Mouse (Mus musculus): Measurements from ENCODE around the gene Tmem184b. TPM values are rescaled to one million over a fixed set of nuclear protein-coding genes. Genes with fewer than 3 reads are reported as not detected.

Tmem184b gene
- polyA plus RNA-seq, 1 experiment from 2014 or later: 30.0 TPM

DNA sequence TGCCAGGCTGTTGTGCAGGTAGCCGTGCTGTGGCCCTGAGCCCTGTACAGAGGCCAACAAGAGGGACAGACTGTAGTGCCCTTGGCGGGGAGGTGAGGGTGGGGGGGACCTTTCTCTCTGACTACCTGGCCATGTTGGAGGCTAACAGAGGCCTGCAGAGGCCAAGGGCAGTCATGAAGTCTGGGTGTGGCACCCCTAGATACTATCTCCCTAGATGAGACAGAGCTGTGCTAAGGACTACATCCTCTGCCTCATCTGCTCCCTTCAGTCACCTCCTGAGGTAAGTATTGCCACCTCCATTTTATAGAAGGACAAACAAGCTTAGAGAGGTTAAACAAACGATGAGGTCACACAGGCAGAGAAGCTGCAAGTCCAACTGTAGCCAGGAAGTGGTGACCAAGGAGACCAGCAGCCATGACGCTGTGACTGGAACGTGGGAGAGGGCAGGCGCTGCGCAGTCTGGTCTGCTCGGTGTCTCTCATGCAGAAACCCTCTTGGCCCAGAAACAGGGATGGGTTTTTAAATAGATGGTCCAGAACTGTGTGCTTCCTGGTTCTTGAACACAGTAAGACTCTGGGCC lies 34.4 kb downstream of the Tmem184b start:
- DNase-seq (ENCODE audit: low spot score): no peak

DNA sequence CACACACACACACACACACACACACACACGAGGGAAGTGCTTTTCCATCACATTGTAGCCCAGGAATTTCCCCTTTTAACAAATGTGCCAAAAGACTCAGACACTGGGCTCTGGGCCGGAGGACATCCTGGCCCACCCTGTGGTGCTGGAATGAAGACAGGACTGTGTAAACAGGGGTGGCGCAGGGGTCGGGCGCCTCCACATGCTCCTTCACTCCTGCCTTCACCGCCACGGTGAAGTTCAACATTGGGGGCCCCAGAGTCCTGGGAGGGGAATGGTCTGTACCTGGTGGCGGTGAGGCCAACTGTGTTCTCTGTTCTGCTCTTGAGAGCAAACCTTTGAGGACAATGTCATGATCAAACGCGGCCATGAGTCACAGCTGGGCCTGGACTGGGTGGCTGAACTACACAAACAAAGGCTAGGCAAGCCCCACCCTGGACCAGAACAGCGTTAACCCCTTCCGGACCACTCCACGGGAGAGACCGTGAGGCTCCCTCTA lies 35.0 kb downstream of the Tmem184b start:
- no peak for DNase-seq (ENCODE audit: low spot score)

DNA sequence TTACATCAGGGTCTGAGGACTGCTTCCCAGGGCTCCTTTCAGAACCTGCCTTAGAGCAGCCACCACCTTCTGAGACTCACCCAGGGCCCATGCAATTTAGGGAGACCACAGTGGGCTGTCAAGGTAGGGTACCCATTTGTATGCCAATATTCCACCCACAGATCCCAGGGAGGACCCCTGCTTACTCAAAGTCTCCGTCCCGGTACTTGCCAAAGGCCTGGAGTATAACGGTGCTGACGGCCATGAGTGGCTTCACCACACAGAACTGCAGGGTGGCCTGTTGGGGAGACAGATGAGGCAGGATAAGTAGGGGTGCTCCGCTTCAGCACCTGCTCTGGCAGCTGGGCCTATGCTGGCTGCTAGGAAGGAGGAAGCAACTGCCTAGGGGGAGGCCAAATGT lies 37.0 kb downstream of the Tmem184b start:
- DNase-seq (ENCODE audit: low spot score): no peak

DNA sequence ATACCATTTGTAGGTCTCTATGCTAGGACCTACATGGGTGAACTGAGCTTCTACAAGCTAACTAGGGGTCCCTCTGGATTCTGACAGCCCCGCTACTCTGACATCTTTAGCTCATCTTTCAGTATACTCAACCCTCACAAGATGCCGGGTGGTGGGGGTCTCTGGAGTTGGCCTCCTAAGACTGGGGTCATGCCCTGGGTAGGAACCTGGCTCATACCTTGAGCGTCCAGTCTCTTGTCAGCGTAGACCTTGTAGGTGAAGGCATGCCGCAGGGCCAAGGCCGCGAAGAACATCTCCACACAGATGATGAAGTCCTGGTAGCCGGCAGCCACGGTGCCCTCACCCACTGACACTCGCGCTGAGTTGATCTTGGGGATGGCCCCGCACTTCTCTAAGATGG lies 38.3 kb downstream of the Tmem184b start:
- no peak for DNase-seq (ENCODE audit: low spot score)

DNA sequence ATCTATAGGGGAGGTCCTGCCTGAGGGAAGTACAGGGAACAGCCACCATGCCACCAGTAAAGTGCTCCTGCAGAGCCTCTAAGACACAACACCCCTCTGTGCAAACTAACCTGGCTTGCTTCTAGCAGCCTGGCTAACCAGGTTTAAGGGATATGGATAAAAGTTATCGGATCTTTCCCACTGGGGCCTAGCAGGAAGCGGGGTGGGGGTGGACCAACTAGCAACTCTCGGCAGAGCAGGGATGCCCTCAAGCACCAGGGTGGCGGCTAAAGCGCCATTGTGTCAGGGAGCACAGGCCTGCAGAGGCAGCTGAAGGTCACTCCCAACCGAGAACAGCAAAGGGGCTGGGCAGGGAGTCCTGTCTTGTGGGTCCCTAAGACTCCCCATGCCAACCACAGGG lies 39.2 kb downstream of the Tmem184b start:
- DNase-seq (ENCODE audit: low spot score): no peak

DNA sequence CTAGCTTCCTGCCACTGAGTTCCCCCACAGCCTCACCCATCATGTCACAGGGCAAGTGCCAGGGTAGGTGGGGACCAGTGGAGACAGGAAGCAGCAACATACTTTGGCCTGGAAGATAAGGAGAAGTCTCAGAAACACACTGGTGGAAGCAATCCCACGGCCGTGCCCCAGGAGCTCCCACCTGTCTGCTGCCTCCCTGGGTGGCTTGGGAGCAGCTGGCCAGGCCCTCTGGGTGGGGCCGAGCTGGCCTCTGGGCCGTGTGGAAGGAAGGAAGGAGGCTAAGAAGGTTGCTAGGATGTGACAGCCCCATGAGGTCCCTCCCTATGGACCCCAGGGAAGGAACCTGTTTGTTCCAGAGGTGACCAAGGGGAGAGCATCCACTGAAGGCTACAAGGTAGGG lies 42.3 kb downstream of the Tmem184b start:
- DNase-seq (ENCODE audit: low spot score): no peak

DNA sequence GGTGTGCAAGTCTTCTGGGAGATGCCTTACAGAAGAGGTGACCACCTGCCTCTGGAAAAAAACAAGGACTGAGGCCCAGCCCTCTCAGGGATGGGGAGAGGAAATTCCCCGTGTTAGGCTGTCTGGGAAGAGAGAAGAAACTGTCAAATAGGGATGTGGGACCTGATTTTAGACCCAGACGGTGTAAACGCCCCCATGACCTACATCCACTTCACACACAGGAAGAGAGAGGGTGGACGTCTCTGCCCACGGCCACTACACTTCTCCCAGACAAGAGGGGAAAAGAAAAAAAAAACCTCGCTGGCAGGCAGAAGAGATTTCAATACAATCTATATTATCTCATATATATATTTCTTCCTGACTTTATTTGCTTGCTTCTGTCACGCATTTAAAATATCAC lies 43.0 kb downstream of the Tmem184b start:
- DNase-seq (ENCODE audit: low spot score): no peak

DNA sequence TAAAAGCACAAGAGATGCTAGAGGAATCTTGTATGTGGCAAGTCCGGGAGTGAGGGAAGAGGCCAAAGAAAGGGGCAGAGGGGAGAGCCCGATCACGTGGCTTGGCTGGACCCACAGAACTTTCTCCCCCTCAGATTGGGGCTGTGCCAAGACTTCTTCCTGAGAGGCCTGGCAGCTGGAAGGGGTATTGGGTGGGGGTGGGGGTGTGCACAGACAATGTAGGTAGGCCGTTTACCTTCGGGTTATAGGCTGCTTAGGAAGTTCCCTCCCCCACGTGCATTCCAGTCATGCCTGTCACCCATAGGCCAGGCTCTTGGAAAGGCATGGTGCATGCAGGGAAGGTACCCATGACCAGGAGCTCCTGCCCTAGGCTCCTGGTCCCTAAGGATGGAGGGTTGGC lies 43.4 kb downstream of the Tmem184b start:
- no peak for DNase-seq (ENCODE audit: low spot score)

DNA sequence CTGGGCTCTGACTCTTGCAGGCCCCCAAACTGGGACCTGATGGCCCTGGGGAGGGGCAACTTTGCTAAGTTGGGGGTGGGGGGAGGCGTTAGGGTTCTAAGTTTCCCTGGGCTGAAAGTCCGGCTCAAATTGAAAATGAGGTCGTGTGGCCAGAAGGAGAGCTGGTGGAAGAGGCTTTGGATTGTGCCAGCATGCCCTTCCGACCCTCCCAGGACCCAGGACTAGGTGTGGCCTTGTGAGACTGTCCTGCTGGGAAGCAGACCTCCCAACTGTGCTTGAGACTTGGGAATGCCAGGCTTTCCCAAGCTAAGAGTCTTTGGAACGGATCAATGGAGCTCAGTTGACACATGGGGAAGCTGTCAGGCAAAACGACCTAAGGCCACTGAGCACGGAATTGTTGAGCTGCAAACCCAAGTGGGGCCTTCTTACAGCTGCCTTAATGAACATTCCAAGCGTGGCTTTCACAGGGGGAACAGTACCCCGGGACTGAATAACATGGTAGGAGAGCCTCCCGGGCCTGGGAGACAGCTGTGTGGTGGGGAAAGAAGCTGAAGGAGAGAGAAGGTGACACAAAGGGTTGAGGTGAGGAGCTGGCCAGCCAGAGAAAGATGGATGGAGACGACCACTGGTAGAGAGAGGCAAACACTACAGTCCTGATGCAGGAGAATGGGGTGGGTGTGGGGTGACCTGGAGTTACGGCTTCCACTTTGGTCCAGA lies 45.2 kb downstream of the Tmem184b start:
- DNase-seq (ENCODE audit: low spot score): no peak

DNA sequence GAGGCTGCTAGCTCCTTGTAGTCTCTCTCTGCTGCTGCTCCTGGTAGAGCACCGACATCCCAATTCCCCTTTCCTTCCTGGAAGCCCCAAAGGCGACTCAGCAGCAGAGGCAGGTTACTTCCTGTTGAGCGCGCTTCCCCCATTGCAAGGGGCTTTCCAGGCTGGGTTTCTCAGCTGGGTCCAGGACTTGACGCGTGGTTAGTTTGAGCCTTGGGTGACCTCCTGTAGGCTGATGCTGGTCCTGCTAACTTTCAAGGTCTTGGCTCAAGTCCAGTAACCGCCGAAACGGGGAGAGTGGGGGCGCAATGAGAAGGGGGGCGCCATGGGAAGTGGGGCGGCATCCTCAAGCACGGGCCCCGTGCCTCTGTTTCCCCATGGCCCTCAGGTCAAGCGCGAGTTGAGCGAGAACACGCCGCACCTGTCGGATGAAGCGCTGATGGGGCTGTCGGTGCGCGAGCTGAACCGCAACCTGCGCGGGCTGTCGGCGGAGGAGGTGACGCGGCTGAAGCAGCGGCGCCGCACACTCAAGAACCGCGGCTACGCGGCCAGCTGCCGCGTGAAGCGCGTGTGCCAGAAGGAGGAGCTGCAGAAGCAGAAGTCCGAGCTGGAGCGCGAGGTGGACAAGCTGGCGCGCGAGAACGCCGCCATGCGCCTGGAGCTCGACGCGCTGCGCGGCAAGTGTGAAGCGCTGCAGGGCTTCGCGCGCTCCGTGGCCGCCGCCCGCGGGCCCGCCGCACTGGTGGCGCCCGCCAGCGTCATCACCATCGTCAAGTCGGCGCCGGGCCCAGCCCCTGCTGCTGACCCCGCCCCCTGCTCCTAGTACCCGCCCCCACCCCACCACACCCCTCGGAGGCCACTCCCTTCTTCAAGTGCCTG lies 46.1 kb downstream of the Tmem184b start:
- peak; percentile 83 for DNase-seq (ENCODE audit: low spot score)

DNA sequence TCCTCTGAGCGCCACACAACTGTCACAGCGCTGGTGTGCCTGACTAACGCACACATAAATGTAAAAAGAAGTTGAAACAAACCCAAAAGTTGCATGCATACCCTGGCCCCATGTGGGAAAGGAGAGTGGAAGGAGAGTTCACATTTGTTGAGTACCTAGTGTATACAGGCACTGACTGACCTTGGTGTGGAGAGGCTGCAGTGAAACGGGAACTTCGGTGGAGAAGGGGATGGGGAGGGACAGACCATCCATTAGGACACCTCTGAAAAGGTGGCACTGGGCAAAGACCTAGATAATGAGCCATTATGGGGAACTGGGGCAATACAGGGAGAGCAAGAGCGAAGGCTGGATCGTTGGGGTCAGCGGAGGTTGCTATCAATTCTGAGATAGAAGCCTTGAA lies 46.9 kb downstream of the Tmem184b start:
- DNase-seq (ENCODE audit: low spot score): no peak

DNA sequence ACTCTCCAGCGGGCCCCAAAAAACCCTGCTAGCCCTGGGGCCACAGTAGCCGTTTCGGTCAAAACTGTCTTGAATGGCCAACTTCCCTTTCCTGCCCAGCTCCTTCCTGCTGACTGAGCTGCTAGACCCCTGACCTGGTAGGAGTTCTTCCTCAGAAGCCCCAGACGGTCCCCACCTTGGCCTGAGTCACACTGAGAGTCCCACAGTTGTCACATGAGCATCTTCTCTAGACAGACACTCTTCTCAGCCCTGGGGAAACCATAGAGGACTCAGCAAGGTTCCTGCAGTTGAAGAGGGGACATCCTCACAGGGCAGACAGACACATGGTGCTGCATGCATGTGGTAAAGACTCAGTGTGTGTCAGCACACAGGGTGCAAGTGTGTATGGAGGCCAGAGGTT lies 48.8 kb downstream of the Tmem184b start:
- DNase-seq (ENCODE audit: low spot score): no peak

DNA sequence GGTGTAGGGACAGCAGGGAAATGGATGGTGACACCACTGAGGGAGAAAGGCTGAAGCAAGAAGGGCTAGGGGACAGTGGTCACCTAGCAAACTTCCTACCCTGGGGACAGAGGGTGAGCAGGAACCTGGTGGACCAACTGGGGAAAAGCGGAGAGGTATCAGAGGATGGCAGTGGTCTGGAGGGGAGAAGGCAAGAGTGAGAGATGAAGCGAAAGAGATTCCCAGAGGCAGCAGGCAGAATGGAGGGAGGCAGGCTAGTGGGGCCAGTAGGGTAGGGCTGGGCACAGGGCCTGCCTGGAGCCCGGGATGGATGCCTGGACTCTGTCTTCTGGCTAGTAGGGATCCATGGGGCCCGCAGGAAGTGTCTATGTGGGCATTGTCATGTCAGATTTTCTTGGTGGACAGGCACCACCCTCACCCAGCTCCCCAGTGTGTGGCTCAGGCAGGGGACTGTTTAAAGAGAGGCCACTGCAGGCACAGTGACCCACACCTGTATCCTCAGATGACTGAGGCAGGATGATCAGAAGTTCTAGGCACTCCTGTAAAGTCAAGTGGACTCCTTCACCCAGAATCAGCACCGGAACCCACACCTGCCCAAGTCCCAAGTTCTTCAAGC lies 49.6 kb downstream of the Tmem184b start:
- no peak for DNase-seq (ENCODE audit: low spot score)

DNA sequence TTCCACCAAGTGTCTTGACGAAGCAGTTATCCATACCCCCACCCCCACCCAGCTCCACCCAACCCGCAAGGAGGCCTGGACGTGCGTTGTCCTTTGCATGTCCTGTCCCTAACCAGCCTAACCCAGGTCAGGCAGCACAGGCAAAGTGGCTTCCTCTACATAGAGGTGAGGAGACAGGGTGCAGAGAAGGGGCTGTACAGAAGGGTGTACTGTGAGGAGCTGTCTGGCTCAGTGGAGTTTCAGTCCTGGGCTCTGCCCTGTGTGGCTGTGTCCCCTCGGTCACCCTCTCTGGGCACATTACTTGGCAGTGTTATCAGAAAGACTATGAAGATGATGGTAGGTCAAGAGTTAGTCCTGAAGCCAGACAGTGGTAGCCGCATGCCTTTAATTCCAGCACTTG lies 50.9 kb downstream of the Tmem184b start:
- no peak for DNase-seq (ENCODE audit: low spot score)

DNA sequence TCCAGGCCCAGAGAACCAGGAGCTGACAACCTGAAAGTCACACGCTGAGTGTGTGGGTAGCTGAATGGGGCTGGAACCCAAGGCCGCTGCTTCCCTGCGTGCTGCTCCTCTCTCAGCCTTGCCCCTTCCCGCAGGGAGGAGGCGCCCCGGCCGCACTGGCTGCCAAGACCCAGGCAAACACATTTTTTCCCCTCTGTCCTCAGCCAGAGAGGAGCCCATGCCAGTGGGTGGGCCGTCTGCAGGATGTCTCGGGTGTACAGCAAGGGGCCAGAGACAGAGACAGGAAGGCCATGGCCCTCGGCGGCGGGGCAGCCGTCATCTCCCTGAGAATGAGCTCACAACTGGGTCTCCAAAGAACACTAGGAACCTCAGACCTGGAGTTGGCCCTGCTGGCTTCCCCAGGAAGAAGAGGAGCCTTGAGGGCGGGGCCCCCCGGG lies 52.0 kb downstream of the Tmem184b start:
- DNase-seq (ENCODE audit: low spot score): no peak

DNA sequence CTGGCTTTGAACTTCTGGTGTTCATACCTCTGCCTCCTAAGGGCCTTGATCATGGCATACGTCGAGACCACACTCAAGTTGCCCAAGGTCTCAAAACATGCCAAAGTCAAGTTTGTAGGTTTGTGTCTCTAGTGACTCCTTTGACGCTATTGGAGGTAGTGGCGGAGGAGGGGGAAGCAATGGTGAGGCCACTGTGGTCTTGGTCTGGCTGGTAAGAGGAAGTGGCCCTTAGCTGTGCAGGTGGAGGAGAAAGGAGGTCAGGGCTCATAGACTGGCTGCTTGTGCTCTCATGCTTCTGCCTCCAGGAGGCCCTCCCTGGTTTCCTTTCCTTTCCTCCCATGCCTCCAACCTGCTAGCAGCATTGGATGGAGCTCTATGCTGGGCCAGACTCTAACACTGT lies 52.5 kb downstream of the Tmem184b start:
- no peak for DNase-seq (ENCODE audit: low spot score)

DNA sequence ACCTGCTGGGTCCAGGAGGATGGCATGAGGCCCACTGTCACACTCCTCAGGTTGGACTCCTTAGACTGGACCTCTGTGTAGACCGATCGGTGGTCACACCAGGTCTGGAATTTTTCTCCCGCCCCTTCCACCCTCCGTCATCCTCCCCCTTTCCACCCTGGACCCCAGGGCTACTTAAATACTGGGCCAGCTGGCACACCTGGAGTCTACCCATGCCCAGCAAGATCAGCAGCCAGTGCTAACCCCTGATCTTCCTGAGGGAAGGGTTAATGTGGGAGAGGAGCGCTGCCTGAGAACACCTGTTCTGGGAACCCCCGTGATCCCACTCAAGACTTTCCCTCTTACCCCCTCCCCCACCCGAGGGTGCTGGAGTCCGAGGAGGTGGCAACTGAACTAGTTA lies 54.7 kb downstream of the Tmem184b start:
- no peak for DNase-seq (ENCODE audit: low spot score)

DNA sequence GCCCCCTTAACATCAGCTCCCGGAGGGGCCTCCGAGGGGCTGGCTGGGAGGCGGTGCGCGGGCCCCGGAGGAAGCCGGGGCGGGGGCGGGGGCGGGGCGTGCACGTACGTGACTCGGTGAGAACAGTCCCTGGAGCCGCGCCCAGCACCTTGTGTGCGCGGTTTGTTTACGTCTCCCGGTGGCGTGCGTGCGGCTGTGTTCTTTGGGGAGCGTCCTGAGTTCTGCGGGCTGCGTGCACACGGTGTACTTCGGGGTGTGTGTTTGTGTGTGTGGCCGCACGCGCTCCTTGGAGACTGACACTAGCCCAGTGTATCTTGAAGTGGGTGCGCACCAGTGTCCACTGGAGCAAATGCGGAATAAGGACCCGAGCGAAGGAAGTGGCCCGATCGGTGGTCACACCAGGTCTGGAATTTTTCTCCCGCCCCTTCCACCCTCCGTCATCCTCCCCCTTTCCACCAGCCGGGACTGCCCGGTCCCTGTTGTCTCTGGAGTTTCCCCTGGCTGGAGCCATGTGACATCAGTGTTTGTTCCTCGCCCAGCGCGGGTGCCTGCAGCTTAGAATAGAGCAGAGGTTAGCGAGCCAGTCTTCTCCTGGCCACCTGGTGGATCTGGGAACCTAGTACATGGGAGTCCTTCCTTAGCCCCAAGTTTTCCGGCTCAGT lies 55.4 kb downstream of the Tmem184b start:
- peak; percentile 92 for DNase-seq (ENCODE audit: low spot score)

DNA sequence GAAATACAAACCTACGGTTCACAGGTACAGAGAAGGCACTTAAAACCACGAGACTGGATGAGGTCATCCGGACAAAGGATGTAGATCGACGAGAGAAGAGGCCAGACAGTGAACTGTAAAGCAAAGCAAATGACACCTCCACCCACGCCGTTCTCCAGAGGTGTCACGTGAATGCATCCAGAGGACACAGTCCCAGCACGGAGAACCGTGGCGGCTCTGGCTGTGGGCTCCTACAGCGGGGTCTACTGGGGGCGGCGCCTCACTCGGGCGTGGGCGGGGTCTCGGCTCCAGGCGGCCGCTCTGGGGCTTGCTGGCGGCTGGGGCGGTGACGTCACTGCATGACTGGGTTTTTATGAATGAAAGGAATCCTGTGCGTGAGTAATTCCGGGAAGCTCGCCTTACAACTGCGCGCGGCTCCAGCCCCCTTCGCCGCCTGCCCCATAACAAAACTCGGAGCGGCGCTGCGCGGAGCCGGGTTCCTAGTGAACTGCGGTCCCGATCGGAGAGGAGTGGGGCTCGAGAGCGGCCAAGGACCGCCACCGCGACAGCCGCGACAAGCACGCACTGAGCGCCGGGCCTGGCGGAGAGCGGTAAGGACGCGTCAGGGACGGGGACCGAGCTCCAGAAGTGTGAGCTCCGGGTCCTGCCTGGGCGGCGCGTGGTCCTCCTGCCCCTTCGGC lies 56.1 kb downstream of the Tmem184b start:
- DNase-seq (ENCODE audit: low spot score): peak; percentile 95

DNA sequence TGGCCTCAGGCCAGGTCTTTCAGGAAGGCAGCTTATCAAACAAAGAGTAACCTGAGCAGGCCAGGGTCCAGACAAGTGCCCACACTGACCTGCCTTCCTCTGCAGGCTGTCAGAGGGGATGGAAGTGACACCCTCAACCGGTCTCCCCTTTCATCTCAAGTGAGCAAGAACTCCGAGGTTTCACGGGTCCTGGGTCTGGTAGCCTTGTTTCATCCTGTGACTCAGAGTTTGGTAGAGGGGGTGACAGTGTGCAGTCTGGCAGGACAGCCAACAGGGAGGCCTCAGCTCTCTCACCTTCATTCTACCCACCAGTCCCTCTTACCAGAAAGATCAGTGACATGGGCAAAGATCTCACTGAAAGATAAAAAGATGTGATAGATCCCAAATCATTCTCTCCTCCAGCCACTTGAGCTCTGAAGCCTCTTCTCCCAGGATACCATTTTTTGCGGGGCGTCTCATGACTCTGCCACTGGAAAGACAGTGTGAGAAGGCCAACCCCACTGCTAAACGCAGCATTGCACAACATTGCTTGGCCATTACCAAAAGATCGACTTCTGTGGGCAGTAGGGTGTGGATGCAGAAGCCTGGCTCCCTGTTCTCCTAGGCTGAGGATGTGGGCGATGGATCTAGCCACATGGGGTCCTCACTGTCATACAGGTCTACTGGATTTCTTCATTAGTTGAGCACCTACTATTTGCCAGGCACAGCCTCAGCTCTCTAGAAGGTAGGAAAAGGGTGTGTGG lies 57.1 kb downstream of the Tmem184b start, which contains the start of gene Maff:
Maff (plus strand) TSS at position 571 of the 743 bp plus-strand sequence.
- no peak for DNase-seq (ENCODE audit: low spot score)
